Mouse (Mus musculus): Measurements from ENCODE around the gene Sstr1.

Gene Sstr1

DNA sequence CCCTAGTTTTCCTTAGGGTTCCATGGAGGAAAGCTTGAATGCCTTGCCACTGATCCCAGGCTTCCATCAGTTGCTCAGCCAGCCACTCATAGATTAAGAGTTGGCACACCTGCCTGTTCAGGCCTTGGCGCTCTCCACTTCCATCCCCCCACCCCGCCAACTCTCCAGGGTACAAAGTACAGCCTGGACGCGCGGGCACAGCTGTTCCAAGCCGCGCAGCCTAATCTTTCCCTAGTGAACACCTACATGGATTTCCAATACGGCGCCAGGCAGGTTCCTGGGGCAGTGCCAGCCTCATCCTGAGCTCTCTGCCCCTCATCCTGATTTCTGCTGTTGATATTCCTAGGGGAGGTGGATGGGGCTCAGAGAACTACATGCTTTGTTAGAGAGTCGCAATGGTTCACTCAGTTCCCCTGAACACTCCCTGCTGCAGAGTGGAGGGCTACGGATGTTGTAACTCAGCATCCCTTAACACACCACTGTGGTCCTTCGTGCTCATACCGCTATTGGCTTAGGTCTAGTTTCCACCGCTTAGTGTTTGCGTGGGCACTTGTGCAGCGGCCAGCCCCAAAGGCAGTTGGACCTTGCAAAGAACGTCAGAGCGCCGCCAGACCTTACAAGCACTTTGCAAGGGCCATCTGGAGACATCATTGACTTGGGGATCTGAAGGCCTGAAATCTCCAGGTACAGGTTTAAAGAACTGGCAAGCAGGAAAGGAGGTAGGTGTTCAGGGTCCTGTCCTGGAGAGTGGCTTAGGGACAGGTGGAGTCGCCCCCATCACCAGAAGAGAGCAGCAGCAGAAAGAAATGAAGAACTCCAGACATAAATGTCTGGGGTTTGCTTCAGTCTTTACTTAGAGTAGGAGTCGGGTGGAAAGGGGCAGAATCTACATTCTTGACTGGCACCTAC lies at the start of gene Sstr1:
TSS of gene Sstr1 (plus strand) at position 610 of the 909 bp plus-strand sequence.
- no peak for DNase-seq (ENCODE audit: low read depth, low spot score)

DNA sequence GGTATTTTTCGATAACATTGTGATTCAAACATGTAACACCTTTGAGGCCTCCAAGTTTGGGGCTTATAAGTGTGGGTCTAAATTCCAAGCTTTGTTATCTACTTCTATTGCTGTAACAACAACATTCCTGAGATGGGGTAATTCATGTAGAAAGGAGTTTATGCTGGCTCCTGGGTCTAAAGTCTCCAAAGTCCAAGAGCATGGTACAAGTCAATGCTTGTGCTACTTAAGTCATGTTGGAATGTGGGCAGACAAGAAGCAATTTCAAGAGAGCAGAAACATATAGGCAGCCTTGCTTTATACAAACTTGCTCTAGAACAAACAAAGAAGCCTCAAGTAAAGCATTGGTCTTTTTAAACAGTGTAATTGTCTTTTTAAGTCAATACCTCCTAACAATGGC lies 12.8 kb upstream of the Sstr1 start:
- no peak for DNase-seq (ENCODE audit: low read depth, low spot score)

- DNase-seq (ENCODE audit: low read depth, low spot score) = no peak
Observed at GRCm38 (mm10) chr12:58201190-58201589, 10.4 kb upstream of the Sstr1 start.

- no peak for DNase-seq (ENCODE audit: low read depth, low spot score)
Observed at GRCm38 (mm10) chr12:58207956-58208355, 3.6 kb upstream of the Sstr1 start.

GRCm38 (mm10) chr12:58212261-58212923 lies 820 bp downstream of the Sstr1 start:
- no peak for DNase-seq (ENCODE audit: low read depth, low spot score)

DNA sequence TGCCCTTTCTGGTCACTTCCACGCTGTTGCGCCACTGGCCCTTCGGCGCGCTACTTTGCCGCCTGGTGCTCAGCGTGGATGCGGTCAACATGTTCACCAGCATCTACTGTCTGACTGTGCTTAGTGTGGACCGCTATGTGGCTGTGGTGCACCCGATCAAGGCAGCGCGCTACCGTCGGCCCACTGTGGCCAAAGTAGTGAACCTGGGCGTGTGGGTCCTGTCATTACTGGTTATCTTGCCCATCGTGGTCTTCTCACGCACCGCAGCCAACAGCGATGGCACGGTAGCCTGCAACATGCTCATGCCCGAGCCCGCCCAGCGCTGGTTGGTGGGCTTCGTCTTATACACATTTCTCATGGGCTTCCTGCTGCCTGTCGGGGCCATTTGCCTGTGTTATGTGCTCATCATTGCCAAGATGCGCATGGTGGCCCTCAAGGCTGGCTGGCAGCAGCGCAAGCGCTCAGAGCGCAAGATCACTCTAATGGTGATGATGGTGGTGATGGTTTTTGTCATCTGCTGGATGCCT lies 1.4 kb downstream of the Sstr1 start:
- no peak for DNase-seq (ENCODE audit: low read depth, low spot score)

GRCm38 (mm10) chr12:58213451-58214288 lies 2.1 kb downstream of the Sstr1 start:
- no peak for DNase-seq (ENCODE audit: low read depth, low spot score)

DNA sequence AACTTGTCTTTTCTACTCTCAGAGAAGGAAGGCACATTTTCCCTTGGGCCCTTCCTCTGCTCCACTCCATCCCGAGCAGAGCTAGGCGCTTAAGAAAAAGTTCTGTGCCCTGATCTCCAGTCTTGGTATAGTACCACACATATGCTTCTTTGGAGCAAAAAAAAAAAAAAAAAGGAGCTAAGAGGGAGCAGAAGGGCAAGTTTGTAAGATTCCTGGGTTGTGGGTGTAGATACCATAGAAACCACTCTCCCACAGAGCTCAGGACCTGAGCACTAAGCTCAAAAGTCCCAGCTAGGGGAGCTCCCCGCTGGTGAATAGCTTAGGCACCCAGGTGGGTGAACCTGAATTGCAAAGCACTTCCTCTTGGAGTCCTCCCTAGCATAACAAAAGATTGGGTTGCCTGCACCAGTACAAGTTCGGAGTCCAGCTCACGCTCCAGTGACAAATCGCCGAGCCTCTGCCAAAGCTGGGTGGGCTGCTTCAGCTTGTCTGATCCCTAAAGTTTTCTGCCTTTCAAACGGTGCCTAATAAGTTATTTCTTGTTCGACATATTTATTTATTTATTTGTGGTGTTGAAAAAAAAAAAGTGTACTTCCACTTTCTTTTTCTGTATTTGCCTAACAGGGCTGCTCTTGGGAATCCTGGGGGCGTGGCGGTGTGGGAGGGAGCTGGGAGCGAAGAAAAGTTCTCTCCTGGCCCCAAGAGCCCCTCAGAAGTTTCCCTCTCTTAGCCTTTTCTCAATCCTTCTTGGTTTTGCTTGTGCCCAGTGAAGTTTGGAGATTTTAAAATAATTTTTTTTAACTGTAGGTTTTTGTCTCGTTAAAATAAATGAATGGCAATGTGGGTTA lies 2.9 kb downstream of the Sstr1 start:
- no peak for DNase-seq (ENCODE audit: low read depth, low spot score)

DNA sequence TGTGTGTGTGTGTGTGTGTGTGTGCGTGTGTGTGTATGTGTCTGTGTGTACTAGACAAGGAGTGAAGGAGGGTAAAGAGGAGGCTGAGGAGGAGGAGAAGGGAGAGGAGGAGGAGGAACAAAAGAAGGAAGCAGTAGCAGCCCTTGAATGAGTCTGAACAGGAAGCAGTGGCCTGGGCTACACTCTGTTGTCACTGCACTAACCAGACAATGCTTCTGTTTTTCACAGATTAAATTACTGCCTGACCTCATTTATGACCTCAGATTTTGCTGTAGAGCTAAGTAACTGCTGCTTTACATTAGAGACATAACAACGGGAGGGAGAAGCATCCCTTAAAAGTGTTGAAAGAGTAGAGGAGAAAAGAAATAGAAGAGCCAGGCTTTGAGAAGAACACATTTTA lies 4.6 kb downstream of the Sstr1 start:
- DNase-seq (ENCODE audit: low read depth, low spot score) = no peak

GRCm38 (mm10) chr12:58219078-58219477 lies 7.5 kb downstream of the Sstr1 start:
- DNase-seq (ENCODE audit: low read depth, low spot score) = no peak

DNA sequence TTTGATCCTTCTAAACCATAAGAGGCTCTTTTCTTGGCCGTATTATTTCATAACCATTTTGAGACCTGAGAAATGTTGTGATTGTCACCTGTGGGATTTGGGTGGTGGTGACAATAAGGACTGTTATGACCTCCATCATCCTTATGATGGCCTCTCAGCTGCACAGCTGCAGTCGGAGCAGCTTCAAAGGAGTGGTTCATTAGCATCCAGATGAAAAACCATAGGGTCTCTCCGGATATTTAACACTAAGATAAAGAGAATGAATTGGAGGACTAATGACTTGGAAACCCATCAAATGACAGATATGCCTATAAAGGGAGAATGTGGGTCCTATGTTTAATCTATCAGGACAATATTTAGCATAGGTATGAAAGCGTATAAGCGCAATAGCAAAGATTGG lies 14.1 kb downstream of the Sstr1 start:
- DNase-seq (ENCODE audit: low read depth, low spot score) = no peak

DNA sequence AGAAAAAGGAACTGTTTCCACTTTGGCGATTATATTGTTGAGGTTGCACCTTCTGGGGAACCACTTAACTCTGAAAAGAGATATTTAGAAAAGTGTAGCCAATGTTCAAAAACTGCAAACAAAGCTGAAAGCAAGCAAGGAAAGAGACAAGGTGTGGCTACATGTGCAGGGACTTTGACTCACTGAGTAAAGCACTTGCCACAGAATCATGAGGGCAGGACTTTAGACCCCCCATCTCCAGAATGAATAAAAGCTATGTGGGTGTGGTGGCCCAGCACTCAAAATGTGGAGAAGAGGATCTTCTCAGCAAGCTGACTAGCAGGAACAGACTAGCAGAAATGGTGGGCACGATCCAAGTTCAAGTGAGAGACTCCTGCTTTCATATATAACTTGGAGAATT lies 20.9 kb downstream of the Sstr1 start:
- DNase-seq (ENCODE audit: low read depth, low spot score) = no peak

GRCm38 (mm10) chr12:58251901-58252300 lies 40.3 kb downstream of the Sstr1 start:
- DNase-seq (ENCODE audit: low read depth, low spot score) = no peak

Data from retina, adult 2 months (tissue).